Mouse (Mus musculus) intestine, postnatal 0 days (tissue): ENCODE data around the gene Dcaf10. TPM values are rescaled to one million over a fixed set of nuclear protein-coding genes. Genes with fewer than 3 reads are reported as not detected.

Source experiments
- ATAC-seq: fragments of 200-750 bp; cut with Nextera tagmentation; 2 replicates; pipeline ENCODE4 v1.8.0; 2017; ENCODE audit warnings: mild to moderate bottlenecking, moderate TSS enrichment, moderate library complexity
- H3K27ac ChIP-seq: fragments of 300-500 bp; sonication (generic); 2 replicates; pipeline ENCODE4 v1.5.1; 2014; ENCODE audit warnings: mild to moderate bottlenecking, low read depth, low read length, moderate library complexity
- H3K27me3 ChIP-seq: fragments of 300-500 bp; sonication (generic); replicated peaks from 2 replicates; pipeline ENCODE4 v1.6.1; 2014; ENCODE audit warnings: low read length, mixed read lengths; ENCODE audit not compliant: control insufficient read depth, insufficient read depth
- H3K36me3 ChIP-seq: fragments of 300-500 bp; sonication (generic); 2 replicates; pipeline ENCODE4 v1.6.1; 2014; ENCODE audit warnings: mild to moderate bottlenecking, moderate library complexity; ENCODE audit not compliant: control insufficient read depth, insufficient read depth
- H3K4me1 ChIP-seq: fragments of 300-500 bp; sonication (generic); replicated peaks from 2 replicates; pipeline ENCODE4 v1.6.1; 2014; ENCODE audit warnings: antibody characterized with exemption, low read length, mixed read lengths; ENCODE audit not compliant: control insufficient read depth, insufficient read depth
- H3K4me2 ChIP-seq: fragments of 300-500 bp; sonication (generic); replicated peaks from 2 replicates; pipeline ENCODE4 v1.6.1; 2014; ENCODE audit warnings: low read depth, mild to moderate bottlenecking, moderate library complexity
- H3K4me3 ChIP-seq: fragments of 300-500 bp; sonication (generic); 2 replicates; pipeline ENCODE4 v1.5.1; 2014; ENCODE audit warnings: low read depth, low read length
- H3K9ac ChIP-seq: fragments of 300-500 bp; sonication (generic); 2 replicates; pipeline ENCODE4 v1.6.1; 2014; ENCODE audit warnings: mild to moderate bottlenecking, low read depth, low read length
- H3K9me3 ChIP-seq: fragments of 300-500 bp; sonication (generic); 2 replicates; pipeline ENCODE4 v1.6.1; 2016; ENCODE audit warnings: mixed run types; ENCODE audit not compliant: control insufficient read depth
- CTCF ChIP-seq: sonication (generic); IDR thresholded peaks from 2 replicates; pipeline ENCODE4 v1.5.1; 2016; ENCODE audit warnings: low read depth, mild to moderate bottlenecking, control low read depth, antibody characterized with exemption, moderate library complexity
- WGBS: fragments of 180-500 bp; shearing (Covaris S2); extraction: QIAGEN DNeasy Blood & Tissue Kit; methylation state at CpG from one replicate; pipeline ENCODE4 v1.1.7; 2014; 5-methylcytosine and 5-hydroxymethylcytosine counted together
- polyA plus RNA-seq: library from polyadenylated mRNA; unstranded; fragments of >200 nt; fragmentation: Nextera tagmentation; extraction: Ambion mirVana; gene quantifications from 2 replicates; pipeline ENCODE4 v1.2.1, GENCODE M21; 2015

The Dcaf10 gene
- 9.8 and 10.5 TPM in 2 replicates for polyA plus RNA-seq

DNA sequence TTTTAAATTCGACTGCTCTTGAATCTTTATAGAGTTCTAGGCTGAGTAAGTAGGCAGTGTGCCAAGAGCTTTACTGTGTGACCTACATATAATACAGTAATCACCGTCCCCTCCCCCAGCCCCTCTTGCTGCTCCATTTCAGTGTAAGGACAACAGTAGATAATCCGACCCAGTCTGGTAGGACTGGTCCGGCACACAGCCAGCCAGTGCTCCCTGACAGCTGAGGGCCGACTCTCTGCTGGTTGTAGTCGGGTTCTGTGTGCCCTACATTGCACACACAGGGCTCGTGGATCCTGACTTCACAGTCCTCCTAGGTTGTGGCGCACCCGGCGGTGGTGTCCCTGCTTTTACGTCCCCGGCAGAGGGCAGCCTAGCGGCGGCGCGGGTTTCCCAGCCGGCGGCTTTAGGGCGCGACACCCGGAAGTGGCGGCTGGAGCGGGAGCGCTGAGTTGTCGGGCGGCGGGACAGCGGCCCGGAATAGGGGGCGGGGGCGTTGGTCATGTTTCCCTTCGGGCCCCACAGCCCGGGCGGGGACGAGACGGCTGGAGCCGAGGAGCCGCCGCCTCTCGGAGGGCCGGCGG lies at the start of gene Dcaf10:
Dcaf10 (plus strand) TSS at position 433 of the 581 bp plus-strand sequence.
- peak; percentile 94 for ATAC-seq
- WGBS, result under 1% methylated on average over 40 of the region's 42 CpGs

DNA sequence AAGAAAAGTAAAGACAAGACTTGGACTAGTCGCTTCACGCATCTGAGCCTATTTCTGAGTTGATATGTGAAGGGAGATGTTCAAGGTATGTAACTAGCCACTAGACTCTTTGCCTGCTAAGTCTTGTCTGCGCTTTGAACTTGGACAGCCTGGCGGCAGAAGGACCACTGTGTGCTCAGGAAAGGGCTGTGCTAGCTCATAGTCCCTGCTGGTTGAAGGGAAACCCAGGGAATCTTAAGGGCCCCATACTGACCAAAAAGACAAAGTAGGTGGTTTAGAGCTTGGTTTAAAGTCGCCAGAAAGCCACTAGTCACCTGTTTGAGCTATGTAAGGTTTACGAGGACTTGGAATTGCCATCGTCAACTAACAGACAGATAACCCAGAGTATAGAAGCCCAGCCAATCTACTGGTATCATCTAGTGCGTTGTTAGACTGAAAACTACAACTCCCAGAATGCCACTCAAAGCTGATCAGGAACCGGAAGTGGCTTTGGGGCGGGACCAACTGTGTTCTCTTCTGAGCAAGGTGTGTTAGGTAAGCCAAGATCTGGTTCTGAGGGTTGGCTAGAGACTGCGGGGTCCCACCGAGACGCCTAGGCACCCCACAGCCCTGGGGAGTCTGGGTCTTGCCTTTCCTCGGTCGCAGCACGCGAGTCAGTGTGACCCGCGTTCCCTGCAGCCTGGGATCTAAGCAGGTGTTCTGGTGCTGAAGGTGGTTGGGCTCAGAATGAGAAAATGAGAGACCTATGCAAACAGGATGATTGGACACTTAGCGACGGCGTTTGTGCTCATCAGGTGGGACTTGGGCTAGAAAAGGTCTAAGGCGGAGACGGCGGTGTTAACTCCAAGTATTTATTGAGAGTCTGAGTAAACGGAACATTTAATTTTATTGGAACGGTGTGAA lies 45.0 kb upstream of the Dcaf10 start, which contains the start of gene Trmt10b:
Trmt10b (plus strand) TSS at position 466 of the 903 bp plus-strand sequence.
- ATAC-seq, result peak; percentile 77
- Histone ChIP-seq H3K4me1 (peaks cover 6% of the 10 kb centered on the region; the same call in 1 of the 2 replicates), H3K27ac (no peak within 1 kb of the TSS), H3K36me3 (peaks cover 18% of the 10 kb centered on the region; the same call in 1 of the 2 replicates), H3K27me3 (no peaks in the 10 kb centered on the region), H3K4me3 (peak within 1 kb of the TSS; percentile 90), H3K9ac (peak within 1 kb of the TSS; percentile 64), H3K4me2 (peak within 1 kb of the TSS; percentile 82), H3K9me3 (no peaks in the 10 kb centered on the region)
- no peak for TF ChIP-seq CTCF
- 15% methylated on average over 27 of the region's 27 CpGs for WGBS

More for the DNA sequence above, at the start of gene Dcaf10:
- no peaks in the 10 kb centered on the region for H3K36me3 ChIP-seq
- peak within 1 kb of the TSS; percentile 96 for H3K9ac ChIP-seq
- H3K9me3 ChIP-seq, result no peaks in the 10 kb centered on the region
- H3K27me3 ChIP-seq, result no peaks in the 10 kb centered on the region
- peak within 1 kb of the TSS; percentile 89 for H3K4me3 ChIP-seq
- peak within 1 kb of the TSS; percentile 65 for H3K4me2 ChIP-seq
- H3K4me1 ChIP-seq, result no peaks in the 10 kb centered on the region
- H3K27ac ChIP-seq, result peak within 1 kb of the TSS; percentile 99
- TF ChIP-seq CTCF, result peak; percentile 80

GRCm38 (mm10) chr4:45305536-45305935 lies 36.4 kb upstream of the Dcaf10 start:
- no peak overlapping the region for H3K4me2 ChIP-seq
- no peaks in the 10 kb centered on the region for H3K4me1 ChIP-seq
- peaks cover 43% of the 10 kb centered on the region for H3K36me3 ChIP-seq
- H3K9me3 ChIP-seq, result no peaks in the 10 kb centered on the region
- no peak overlapping the region for H3K9ac ChIP-seq
- no peaks in the 10 kb centered on the region for H3K27me3 ChIP-seq
- no peak for ATAC-seq
- TF ChIP-seq CTCF, result no peak
- WGBS, result 97% methylated on average over 14 of the region's 14 CpGs
- no peak overlapping the region for H3K4me3 ChIP-seq
- H3K27ac ChIP-seq, result no peak overlapping the region

GRCm38 (mm10) chr4:45308046-45308445 lies 33.9 kb upstream of the Dcaf10 start:
- 42% methylated on average over 11 of the region's 11 CpGs for WGBS
- Histone ChIP-seq H3K4me3 (no peak overlapping the region), H3K27ac (no peak overlapping the region), H3K9me3 (no peaks in the 10 kb centered on the region), H3K27me3 (no peaks in the 10 kb centered on the region), H3K9ac (no peak overlapping the region), H3K4me2 (no peak overlapping the region), H3K36me3 (peaks cover 20% of the 10 kb centered on the region), H3K4me1 (no peaks in the 10 kb centered on the region)
- no peak for ATAC-seq
- peak; percentile 74 for TF ChIP-seq CTCF

- Histone ChIP-seq H3K27me3 (no peaks in the 10 kb centered on the region), H3K9ac (no peak overlapping the region), H3K36me3 (peaks cover 20% of the 10 kb centered on the region), H3K9me3 (no peaks in the 10 kb centered on the region), H3K27ac (no peak overlapping the region), H3K4me2 (no peak overlapping the region), H3K4me3 (no peak overlapping the region), H3K4me1 (no peaks in the 10 kb centered on the region)
- no peak for ATAC-seq
- no peak for TF ChIP-seq CTCF
- WGBS, result 93% methylated on average over 6 of the region's 6 CpGs
These were observed 33.3 kb upstream of the Dcaf10 start for GRCm38 (mm10) chr4:45308606-45309005.

DNA sequence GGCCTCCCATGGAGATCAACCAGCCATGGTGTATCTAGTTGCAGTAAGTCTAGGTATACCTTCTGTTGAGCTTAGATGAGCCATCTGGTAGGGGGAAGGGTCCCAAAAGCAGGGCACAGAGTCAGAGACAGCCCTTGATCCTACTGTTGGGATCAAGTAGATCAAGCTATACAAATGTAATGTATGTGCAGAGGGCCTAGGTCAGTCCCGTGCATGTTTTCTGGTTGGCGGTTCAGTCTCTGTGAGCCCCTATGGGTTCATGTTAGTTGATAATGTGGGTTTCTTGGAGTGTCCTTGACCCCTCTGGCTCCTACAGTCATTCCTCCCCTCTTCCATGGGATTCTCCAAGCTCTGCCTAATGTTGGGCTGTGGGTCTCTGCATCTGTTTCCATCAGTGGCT lies 30.8 kb upstream of the Dcaf10 start:
- H3K9ac ChIP-seq, result no peak overlapping the region
- ATAC-seq, result no peak
- no peak overlapping the region for H3K27ac ChIP-seq
- H3K4me1 ChIP-seq, result no peaks in the 10 kb centered on the region
- peaks cover 24% of the 10 kb centered on the region; the same call in 1 of the 2 replicates for H3K36me3 ChIP-seq
- H3K4me2 ChIP-seq, result no peak overlapping the region
- 83% methylated on average over 2 of the region's 2 CpGs for WGBS
- H3K27me3 ChIP-seq, result no peaks in the 10 kb centered on the region
- H3K4me3 ChIP-seq, result no peak overlapping the region
- no peak for TF ChIP-seq CTCF
- H3K9me3 ChIP-seq, result no peaks in the 10 kb centered on the region
